Mouse (Mus musculus) cerebellum, adult (tissue): ENCODE results near the gene Tns3.

ENCODE experiments used
- ATAC-seq: cut with Nextera tagmentation; 2 replicates; pipeline ENCODE4 v1.9.2; 2017; ENCODE audit warnings: mild to moderate bottlenecking, moderate library complexity, mixed read lengths; ENCODE audit not compliant: insufficient number of reproducible peaks, low FRiP score, low TSS enrichment

Gene Tns3

GRCm38 (mm10) chr11:8652116-8652714, 12.1 kb downstream of the Tns3 start:
- no peak for ATAC-seq

- no peak for ATAC-seq
Observed at GRCm38 (mm10) chr11:8651448-8652035, 12.8 kb downstream of the Tns3 start.

- ATAC-seq, result no peak
Observed at GRCm38 (mm10) chr11:8645609-8646008, 18.7 kb downstream of the Tns3 start.

GRCm38 (mm10) chr11:8644272-8644671, 20.1 kb downstream of the Tns3 start:
- no peak for ATAC-seq

GRCm38 (mm10) chr11:8641634-8642277, 22.6 kb downstream of the Tns3 start:
- no peak for ATAC-seq

- ATAC-seq, result no peak
Observed at GRCm38 (mm10) chr11:8639726-8640125, 24.6 kb downstream of the Tns3 start.

- ATAC-seq, result no peak
Observed at GRCm38 (mm10) chr11:8639007-8639718, 25.2 kb downstream of the Tns3 start.

- no peak for ATAC-seq
Observed at GRCm38 (mm10) chr11:8637469-8638447, 26.6 kb downstream of the Tns3 start.

GRCm38 (mm10) chr11:8636680-8637079, 27.7 kb downstream of the Tns3 start:
- ATAC-seq, result no peak

- ATAC-seq, result no peak
Observed at GRCm38 (mm10) chr11:8635778-8636177, 28.6 kb downstream of the Tns3 start.

- ATAC-seq, result no peak
Observed at GRCm38 (mm10) chr11:8634728-8635410, 29.5 kb downstream of the Tns3 start.

GRCm38 (mm10) chr11:8632163-8632562, 32.2 kb downstream of the Tns3 start:
- no peak for ATAC-seq

GRCm38 (mm10) chr11:8629862-8630390, 34.4 kb downstream of the Tns3 start:
- ATAC-seq, result no peak

- ATAC-seq, result no peak
Observed at GRCm38 (mm10) chr11:8629326-8629725, 35.0 kb downstream of the Tns3 start.

- ATAC-seq, result no peak
Observed at GRCm38 (mm10) chr11:8628846-8629253, 35.5 kb downstream of the Tns3 start.

- ATAC-seq, result no peak
Observed at GRCm38 (mm10) chr11:8627156-8627555, 37.2 kb downstream of the Tns3 start.

- no peak for ATAC-seq
Observed at GRCm38 (mm10) chr11:8626715-8627114, 37.6 kb downstream of the Tns3 start.

- no peak for ATAC-seq
Observed at GRCm38 (mm10) chr11:8625915-8626604, 38.3 kb downstream of the Tns3 start.

GRCm38 (mm10) chr11:8625451-8625850, 38.9 kb downstream of the Tns3 start:
- no peak for ATAC-seq
